Mouse (Mus musculus): ENCODE data around the gene S100a1. TPM values are rescaled to one million over a fixed set of nuclear protein-coding genes. Genes with fewer than 3 reads are reported as not detected.

S100a1 gene
- polyA plus RNA-seq, 1 experiment from 2014 or later: 59.3 TPM

DNA sequence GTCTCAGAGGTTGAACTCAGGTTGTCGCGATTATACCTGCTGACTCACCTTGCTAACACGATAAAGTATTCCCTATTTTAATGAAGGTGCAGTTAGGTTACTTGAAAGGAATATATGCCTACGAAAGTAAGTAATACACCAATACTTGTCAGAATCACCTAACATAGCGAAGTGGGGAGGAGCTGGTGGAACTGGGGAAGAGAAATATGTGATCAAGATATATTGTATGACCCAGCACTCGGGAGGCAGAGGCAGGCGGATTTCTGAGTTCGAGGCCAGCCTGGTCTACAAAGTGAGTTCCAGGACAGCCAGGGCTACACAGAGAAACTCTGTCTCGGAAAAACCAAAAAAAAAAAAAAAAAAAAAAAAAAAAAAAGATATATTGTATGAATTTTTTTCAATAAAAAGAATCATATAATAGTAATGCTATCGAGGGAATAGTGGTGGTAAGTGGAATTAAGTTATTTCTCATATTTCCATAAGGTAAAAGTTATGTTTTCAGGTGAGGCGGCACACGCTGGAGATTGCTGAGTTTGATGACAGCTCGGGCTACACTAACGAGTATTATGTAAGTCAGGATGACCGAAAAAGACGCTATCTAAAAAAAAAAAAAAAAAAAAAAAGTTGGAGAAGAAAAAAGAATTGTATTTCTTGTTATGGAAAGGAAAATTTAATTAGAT is 38.9 kb downstream of the S100a1 start:
- 38% methylated on average over 15 of the region's 16 CpGs for WGBS
- Histone ChIP-seq H3K4me3 (ENCODE audit: low read length) (peak overlapping the region; percentile 48), H3K27ac (ENCODE audit: low read length) (no peak overlapping the region), H3K4me2 (ENCODE audit: low read depth, low read length) (peak overlapping the region; percentile 57), H3K27me3 (ENCODE audit: control insufficient read depth, insufficient read depth, low read depth, low read length) (no peaks in the 10 kb centered on the region), H3K4me1 (replicated peaks; ENCODE audit: control insufficient read depth, insufficient read depth, low read length) (peaks cover 11% of the 10 kb centered on the region), H3K9me3 (ENCODE audit: control insufficient read depth, low read length) (no peaks in the 10 kb centered on the region), H3K36me3 (ENCODE audit: control insufficient read depth, insufficient read depth, low read length) (peaks cover 9% of the 10 kb centered on the region), H3K9ac (ENCODE audit: low read length) (no peak overlapping the region)
- ATAC-seq (ENCODE audit: low read depth): peak; percentile 3; the same call in 1 of the 2 replicates

DNA sequence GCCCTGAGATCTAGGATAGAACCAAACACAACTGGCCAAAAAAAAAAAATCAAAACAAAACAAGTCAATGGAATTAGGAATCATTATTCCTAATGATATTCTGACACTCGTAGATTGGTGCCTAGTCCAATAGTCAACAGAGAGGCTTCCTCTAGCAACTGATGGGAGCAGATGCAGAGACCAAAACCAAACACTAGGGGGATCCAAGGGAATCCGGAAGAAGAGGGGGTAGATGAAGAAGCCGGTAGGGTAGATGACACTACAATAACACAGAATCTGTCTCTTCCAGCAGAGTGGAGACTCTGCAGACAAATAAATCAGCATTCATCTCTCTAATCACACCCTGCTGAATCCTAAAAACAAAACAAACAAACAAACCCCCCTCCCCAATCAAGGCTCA is 42.0 kb downstream of the S100a1 start:
- Histone ChIP-seq H3K27ac (ENCODE audit: low read length) (no peak overlapping the region), H3K4me1 (replicated peaks; ENCODE audit: control insufficient read depth, insufficient read depth, low read length) (peaks cover 6% of the 10 kb centered on the region), H3K36me3 (ENCODE audit: control insufficient read depth, insufficient read depth, low read length) (no peaks in the 10 kb centered on the region), H3K4me3 (ENCODE audit: low read length) (no peak overlapping the region), H3K4me2 (ENCODE audit: low read depth, low read length) (no peak overlapping the region), H3K9me3 (ENCODE audit: control insufficient read depth, low read length) (no peaks in the 10 kb centered on the region), H3K27me3 (ENCODE audit: control insufficient read depth, insufficient read depth, low read depth, low read length) (no peaks in the 10 kb centered on the region), H3K9ac (ENCODE audit: low read length) (no peak overlapping the region)
- ATAC-seq (ENCODE audit: low read depth): no peak
- WGBS: 28% methylated on average over 3 of the region's 3 CpGs

DNA sequence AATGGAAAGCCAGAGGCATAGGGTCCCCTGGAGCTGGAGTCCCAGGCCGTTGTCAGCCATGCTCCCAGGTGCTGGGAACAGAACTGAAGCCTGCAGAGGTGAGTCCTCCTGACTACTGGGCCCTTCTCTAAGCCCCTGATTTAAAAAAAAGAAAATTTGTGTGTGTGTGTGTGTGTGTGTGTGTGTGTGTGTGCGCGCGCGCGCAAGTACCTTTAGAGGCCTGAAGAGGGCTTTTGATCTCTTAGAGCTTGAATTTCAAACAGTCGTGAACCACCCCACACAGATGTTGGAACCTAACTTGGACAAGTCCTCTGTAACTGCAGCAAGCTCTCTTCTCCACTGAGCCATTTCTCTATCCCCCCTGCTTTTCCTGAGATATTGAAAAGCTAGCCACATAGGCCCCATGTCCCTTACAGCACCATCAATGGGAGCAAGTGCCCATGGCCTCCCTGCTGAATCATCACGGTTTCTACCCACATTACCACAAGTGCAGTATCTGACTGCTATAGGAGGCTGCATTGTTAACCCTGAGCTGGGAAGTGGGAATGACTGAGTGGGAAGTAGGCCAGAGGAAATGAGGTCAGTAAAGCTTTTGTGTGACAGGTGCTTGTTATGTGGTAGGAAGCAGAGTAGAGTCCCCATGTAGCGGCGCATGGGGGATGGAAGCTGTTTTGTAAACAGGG is 46.4 kb downstream of the S100a1 start:
- ATAC-seq (ENCODE audit: low read depth): no peak
- H3K4me3 ChIP-seq (ENCODE audit: low read length): no peak overlapping the region
- no peak overlapping the region for H3K27ac ChIP-seq (ENCODE audit: low read length)
- peaks cover 6% of the 10 kb centered on the region for H3K4me1 ChIP-seq (replicated peaks; ENCODE audit: control insufficient read depth, insufficient read depth, low read length)
- H3K9me3 ChIP-seq (ENCODE audit: control insufficient read depth, low read length): no peaks in the 10 kb centered on the region
- 85% methylated on average over 10 of the region's 10 CpGs for WGBS
- no peak overlapping the region for H3K9ac ChIP-seq (ENCODE audit: low read length)
- H3K4me2 ChIP-seq (ENCODE audit: low read depth, low read length): no peak overlapping the region
- peaks cover 7% of the 10 kb centered on the region for H3K27me3 ChIP-seq (ENCODE audit: control insufficient read depth, insufficient read depth, low read depth, low read length)
- H3K36me3 ChIP-seq (ENCODE audit: control insufficient read depth, insufficient read depth, low read length): no peaks in the 10 kb centered on the region

DNA sequence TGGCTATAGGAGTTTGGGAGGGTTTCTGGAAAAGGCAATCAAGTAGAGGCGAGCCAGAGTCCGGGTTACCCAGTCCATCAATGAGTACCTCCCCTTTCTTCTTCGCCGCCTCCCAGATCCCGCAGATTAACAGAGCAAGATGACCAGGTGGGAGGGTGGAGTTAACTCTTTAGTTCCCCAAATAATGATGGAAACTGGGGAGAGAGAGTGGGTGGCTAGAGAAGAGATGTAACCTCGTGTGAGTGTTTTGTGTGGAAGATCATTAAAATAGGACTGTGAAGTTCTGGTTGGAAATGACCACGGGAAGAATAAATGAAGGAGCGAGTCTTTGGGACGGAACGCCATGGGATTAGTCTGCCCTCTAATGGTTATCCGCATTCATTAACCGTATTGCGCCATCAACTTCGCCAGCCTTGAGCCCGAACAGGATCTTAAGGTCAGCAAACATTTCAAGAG is 47.9 kb downstream of the S100a1 start:
- peaks cover 7% of the 10 kb centered on the region for H3K27me3 ChIP-seq (ENCODE audit: control insufficient read depth, insufficient read depth, low read depth, low read length)
- no peaks in the 10 kb centered on the region for H3K36me3 ChIP-seq (ENCODE audit: control insufficient read depth, insufficient read depth, low read length)
- WGBS: under 1% methylated on average over 15 of the region's 15 CpGs
- H3K9me3 ChIP-seq (ENCODE audit: control insufficient read depth, low read length): no peaks in the 10 kb centered on the region
- H3K4me3 ChIP-seq (ENCODE audit: low read length): peak overlapping the region; percentile 75
- H3K4me1 ChIP-seq (replicated peaks; ENCODE audit: control insufficient read depth, insufficient read depth, low read length): peaks cover 6% of the 10 kb centered on the region
- peak; percentile 62 for ATAC-seq (ENCODE audit: low read depth)
- peak overlapping the region; percentile 52 for H3K27ac ChIP-seq (ENCODE audit: low read length)
- peak overlapping the region; percentile 93 for H3K4me2 ChIP-seq (ENCODE audit: low read depth, low read length)
- peak overlapping the region; percentile 81 for H3K9ac ChIP-seq (ENCODE audit: low read length)

DNA sequence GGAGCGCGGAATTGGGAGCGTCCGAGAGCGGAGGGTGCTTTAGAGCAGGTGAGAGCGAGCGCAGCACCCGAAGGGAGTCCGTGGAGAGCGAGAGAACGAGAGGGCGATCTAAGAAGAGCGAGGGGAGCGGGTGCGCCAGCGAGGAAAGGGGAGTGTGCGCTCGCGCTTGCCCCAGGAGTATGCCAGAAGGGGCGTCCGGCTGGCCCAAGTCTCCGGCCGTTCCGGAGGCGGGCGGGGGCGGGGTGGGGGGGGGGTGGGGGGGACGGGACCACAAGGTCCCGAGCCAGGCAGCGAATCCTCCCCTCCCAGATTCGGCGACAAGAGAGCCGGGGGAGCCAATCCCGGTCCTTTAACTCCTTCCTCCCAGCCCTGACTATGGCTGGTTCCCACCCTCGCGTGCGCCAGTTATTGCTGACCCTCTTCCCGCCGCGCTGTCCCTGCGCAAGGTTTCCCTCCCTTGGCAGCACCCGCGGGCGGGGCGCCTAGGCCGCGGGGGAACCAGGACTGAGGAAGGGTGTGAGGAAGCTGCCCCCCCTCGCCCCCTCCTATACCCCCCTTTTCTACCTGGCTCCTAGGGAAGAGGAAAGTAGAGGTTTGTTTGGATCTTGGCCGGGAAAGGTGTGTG is 48.4 kb downstream of the S100a1 start, which contains the start of gene Npr1:
Npr1 (minus strand) TSS at position 181 of the 625 bp plus-strand sequence.
- H3K4me1 ChIP-seq (replicated peaks; ENCODE audit: control insufficient read depth, insufficient read depth, low read length): peaks cover 6% of the 10 kb centered on the region
- H3K4me3 ChIP-seq (ENCODE audit: low read length): peak within 1 kb of the TSS; percentile 75
- under 1% methylated on average over 29 of the region's 49 CpGs for WGBS
- peak within 1 kb of the TSS; percentile 93 for H3K4me2 ChIP-seq (ENCODE audit: low read depth, low read length)
- peak within 1 kb of the TSS; percentile 81 for H3K9ac ChIP-seq (ENCODE audit: low read length)
- no peaks in the 10 kb centered on the region for H3K9me3 ChIP-seq (ENCODE audit: control insufficient read depth, low read length)
- peak within 1 kb of the TSS; percentile 80 for H3K27ac ChIP-seq (ENCODE audit: low read length)
- H3K36me3 ChIP-seq (ENCODE audit: control insufficient read depth, insufficient read depth, low read length): no peaks in the 10 kb centered on the region
- H3K27me3 ChIP-seq (ENCODE audit: control insufficient read depth, insufficient read depth, low read depth, low read length): peaks cover 7% of the 10 kb centered on the region
- peak; percentile 69 for ATAC-seq (ENCODE audit: low read depth)

DNA sequence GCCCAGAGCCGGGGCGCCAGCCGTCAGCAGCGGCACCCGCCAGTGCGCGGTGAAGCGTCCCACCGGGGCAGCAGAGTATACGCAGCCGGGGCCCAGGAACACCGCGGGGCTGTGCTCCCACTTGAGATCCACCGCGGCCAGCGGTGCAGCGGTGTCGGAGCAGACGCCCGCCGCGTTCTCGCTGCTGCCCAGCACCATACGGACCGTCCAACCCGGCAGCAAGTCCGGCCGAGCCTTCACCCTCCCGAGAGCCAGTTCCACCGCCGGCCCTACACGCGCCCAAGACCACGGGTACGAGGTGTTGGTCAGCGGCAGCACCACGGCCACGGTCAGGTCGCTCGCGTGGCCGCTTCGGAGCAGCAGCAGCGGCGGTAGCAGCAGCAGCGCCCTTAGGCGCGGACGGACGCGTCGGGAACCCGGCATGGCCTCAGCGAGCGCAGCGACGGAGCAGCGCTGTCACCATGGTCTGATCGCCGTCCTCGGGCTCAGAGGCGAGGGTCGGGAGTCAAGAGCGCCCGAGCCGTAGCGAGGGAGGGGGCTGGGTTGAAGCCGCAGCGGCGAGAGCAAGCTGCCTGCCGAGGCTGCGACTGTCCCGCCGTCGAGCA is 49.0 kb downstream of the S100a1 start:
- Histone ChIP-seq H3K4me2 (ENCODE audit: low read depth, low read length) (peak overlapping the region; percentile 93), H3K27me3 (ENCODE audit: control insufficient read depth, insufficient read depth, low read depth, low read length) (peaks cover 7% of the 10 kb centered on the region), H3K27ac (ENCODE audit: low read length) (peak overlapping the region; percentile 80), H3K4me1 (replicated peaks; ENCODE audit: control insufficient read depth, insufficient read depth, low read length) (peaks cover 6% of the 10 kb centered on the region), H3K9me3 (ENCODE audit: control insufficient read depth, low read length) (no peaks in the 10 kb centered on the region), H3K36me3 (ENCODE audit: control insufficient read depth, insufficient read depth, low read length) (no peaks in the 10 kb centered on the region), H3K4me3 (ENCODE audit: low read length) (peak overlapping the region; percentile 75), H3K9ac (ENCODE audit: low read length) (peak overlapping the region; percentile 81)
- 1% methylated on average over 74 of the region's 75 CpGs for whole genome bisulfite sequencing
- ATAC-seq (ENCODE audit: low read depth): peak; percentile 37

DNA sequence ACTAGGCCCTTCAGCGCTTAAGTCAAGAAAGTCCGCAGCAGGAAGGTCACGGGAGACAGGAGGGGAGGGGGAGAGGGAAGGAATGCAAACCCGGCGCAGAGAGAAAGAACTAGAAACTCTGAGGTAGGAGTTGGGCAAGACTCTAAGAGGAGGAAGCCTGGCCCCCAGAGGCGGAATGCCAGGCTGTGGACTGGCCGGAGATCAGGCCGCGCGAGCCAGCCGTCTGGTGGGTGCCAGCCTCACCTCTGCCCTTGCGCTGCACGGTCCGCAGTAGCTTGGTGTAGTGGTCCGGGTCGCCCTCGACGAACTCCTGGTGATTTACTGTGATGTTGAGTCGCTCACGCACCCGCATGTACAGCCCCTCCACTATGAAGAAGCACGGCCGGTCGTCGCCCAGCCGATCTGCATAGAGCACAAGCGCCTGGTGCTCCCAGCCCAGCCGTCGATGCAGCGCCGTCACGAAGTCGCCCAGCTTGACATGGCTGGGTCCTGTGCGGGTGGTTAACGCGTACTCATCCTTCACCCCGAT is 49.6 kb downstream of the S100a1 start:
- Histone ChIP-seq H3K4me2 (ENCODE audit: low read depth, low read length) (peak overlapping the region; percentile 93), H3K4me1 (replicated peaks; ENCODE audit: control insufficient read depth, insufficient read depth, low read length) (peaks cover 8% of the 10 kb centered on the region), H3K36me3 (ENCODE audit: control insufficient read depth, insufficient read depth, low read length) (no peaks in the 10 kb centered on the region), H3K9ac (ENCODE audit: low read length) (peak overlapping the region; percentile 81), H3K9me3 (ENCODE audit: control insufficient read depth, low read length) (no peaks in the 10 kb centered on the region), H3K27ac (ENCODE audit: low read length) (peak overlapping the region; percentile 80), H3K27me3 (ENCODE audit: control insufficient read depth, insufficient read depth, low read depth, low read length) (peaks cover 7% of the 10 kb centered on the region), H3K4me3 (ENCODE audit: low read length) (peak overlapping the region; percentile 75)
- peak; percentile 66 for ATAC-seq (ENCODE audit: low read depth)
- WGBS: 8% methylated on average over 37 of the region's 37 CpGs

DNA sequence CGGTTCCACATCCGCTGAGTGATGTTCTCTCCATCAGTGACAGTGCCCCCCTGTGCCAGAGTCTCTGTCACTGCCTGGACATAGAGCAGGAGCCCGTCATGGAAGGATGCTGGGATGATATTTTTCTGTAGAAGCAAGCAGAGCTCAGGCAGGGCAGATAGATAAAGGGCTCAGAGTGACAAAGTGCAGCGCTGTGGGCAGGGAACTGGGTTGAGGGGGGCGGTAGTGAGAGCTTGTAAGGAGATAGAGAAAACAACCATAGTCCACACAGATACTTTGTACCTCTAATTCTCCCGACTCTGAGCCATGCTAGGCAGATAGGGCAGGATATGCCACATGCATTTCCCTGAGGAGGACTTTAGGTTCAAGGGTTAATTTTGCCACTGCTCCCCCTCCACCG is 51.6 kb downstream of the S100a1 start:
- peaks cover 8% of the 10 kb centered on the region for H3K4me1 ChIP-seq (replicated peaks; ENCODE audit: control insufficient read depth, insufficient read depth, low read length)
- ATAC-seq (ENCODE audit: low read depth): no peak
- peak overlapping the region; percentile 40; the same call in 1 of the 2 replicates for H3K9ac ChIP-seq (ENCODE audit: low read length)
- WGBS: 34% methylated on average over 7 of the region's 7 CpGs
- peak overlapping the region; percentile 75 for H3K4me3 ChIP-seq (ENCODE audit: low read length)
- peak overlapping the region; percentile 93 for H3K4me2 ChIP-seq (ENCODE audit: low read depth, low read length)
- peaks cover 7% of the 10 kb centered on the region for H3K27me3 ChIP-seq (ENCODE audit: control insufficient read depth, insufficient read depth, low read depth, low read length)
- no peaks in the 10 kb centered on the region for H3K36me3 ChIP-seq (ENCODE audit: control insufficient read depth, insufficient read depth, low read length)
- H3K27ac ChIP-seq (ENCODE audit: low read length): no peak overlapping the region
- no peaks in the 10 kb centered on the region for H3K9me3 ChIP-seq (ENCODE audit: control insufficient read depth, low read length)

Data from lung, embryonic 16.5 days (tissue).